Mouse (Mus musculus) small intestine, adult 2 months (tissue): ENCODE results near the gene Olfr1134.

Source experiments
- CTCF ChIP-seq: fragments of 200-500 bp; IDR thresholded peaks from 2 replicates; pipeline ENCODE4 v1.5.1; 2012; ENCODE audit warnings: low read depth, mild to moderate bottlenecking, control low read depth, inconsistent platforms, low read length, moderate library complexity, mixed read lengths; ENCODE audit not compliant: insufficient replicate concordance, insufficient read length; ENCODE audit errors: extremely low read depth
- POLR2A ChIP-seq: fragments of 200-500 bp; IDR thresholded peaks from 2 replicates; pipeline ENCODE4 v1.6.1; 2012; ENCODE audit warnings: low read depth, mild to moderate bottlenecking, control low read depth, inconsistent platforms, low read length, moderate library complexity

- TF ChIP-seq POLR2A (no peak), CTCF (no peak)
Observed at GRCm38 (mm10) chr2:87693847-87694246, 35.6 kb upstream of the Olfr1134 start, which contains the start of gene Olfr1136.
